Mouse (Mus musculus): Measurements from ENCODE around the gene Fam45a. TPM values are rescaled to one million over a fixed set of nuclear protein-coding genes. Genes with fewer than 3 reads are reported as not detected.

The Fam45a gene
- total and polyA plus RNA-seq, 3 experiments, result 16.2 to 35.2 (median 24.4) TPM

DNA sequence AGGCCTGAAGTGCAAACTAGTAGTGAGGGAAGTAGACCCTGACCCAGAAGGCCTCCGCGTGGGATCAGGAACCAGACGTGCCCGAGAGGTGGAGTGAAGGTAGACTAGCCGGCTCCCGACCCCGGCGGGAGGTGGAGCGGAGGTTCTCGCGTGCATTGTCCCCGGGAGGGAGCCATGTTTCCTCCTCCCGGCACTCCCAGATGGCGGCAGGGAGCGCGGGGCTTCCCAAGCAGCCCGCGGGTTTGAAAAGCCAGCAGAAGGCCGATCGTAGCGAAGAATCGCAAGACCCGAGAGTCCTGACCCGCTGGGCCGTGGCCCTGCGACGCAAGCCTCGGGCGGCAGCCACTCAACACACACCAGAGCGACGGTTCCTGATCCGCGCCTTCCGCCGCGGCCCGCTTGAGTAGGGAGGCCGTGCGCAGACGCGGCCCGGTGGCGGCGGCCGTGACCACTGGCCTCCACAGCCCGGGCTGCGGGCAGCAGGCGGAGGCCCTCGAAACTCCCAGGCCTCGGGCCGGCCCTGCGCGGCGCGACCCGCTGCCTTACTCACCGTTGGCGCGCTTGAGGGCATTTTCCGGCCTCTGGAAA is 21.4 kb upstream of the Fam45a start:
- DNase-seq (ENCODE audit: extremely low read depth), result peak; percentile 53
- H3K4me2 ChIP-seq (ENCODE audit: insufficient read depth, low read depth, poor library complexity, severe bottlenecking), result peak overlapping the region; percentile 4; the same call in 1 of the 2 replicates
- no peaks in the 10 kb centered on the region for H3K9me3 ChIP-seq (replicated peaks; ENCODE audit: low read length)
- peak overlapping the region; percentile 95 for H3K27ac ChIP-seq (ENCODE audit: insufficient read depth, low read depth)
- peak overlapping the region; percentile 99 for H3K9ac ChIP-seq (ENCODE audit: insufficient read depth, low read depth)
- TF ChIP-seq UBTF (IDR thresholded peaks at IDR 0.05; ENCODE audit: low read depth, low read length) (no peak), JUND (conservative IDR thresholded peaks at IDR 0.05; ENCODE audit: low read depth, low read length) (no peak), IRF4 (IDR thresholded peaks at IDR 0.05; ENCODE audit: low read depth, low read length) (0 out of 2 replicates have a peak, but pooled peaks have one; percentile 7), TBP (conservative IDR thresholded peaks at IDR 0.05; ENCODE audit: low read depth, low read length) (0 out of 2 replicates have a peak, but pooled peaks have one; percentile 19), SIN3A (IDR thresholded peaks at IDR 0.05; ENCODE audit: low read length) (no peak), CHD2 (IDR thresholded peaks at IDR 0.05; ENCODE audit: low read length) (peak; percentile 23; the same call in 1 of the 2 replicates), TCF12 (IDR thresholded peaks at IDR 0.05; ENCODE audit: low read depth, low read length) (peak; percentile 30), MXI1 (IDR thresholded peaks at IDR 0.05; ENCODE audit: low read depth, low read length) (no peak)
- no peaks in the 10 kb centered on the region for H3K27me3 ChIP-seq (replicated peaks)
- H3K36me3 ChIP-seq (replicated peaks in 1 of 2; ENCODE audit: control insufficient read depth in 1 of 2, insufficient read depth in 1 of 2, low read length in 1 of 2), result peaks cover 0 to 7% of the 10 kb centered on the region in 2 experiments
- peaks cover 0 to 22% of the 10 kb centered on the region in 2 experiments; a peak in 2 of 4 replicates for H3K4me1 ChIP-seq (ENCODE audit: control insufficient read depth in 1 of 2, insufficient read depth in 2 of 2)
- in situ Hi-C loops (cut with MboI; ENCODE audit: low pct_ligation_motif_present, low pct_unique_long_range_greater_than_20kb, low sequenced_read_pairs) (no loop called here), dilution Hi-C loops (cut with MboI; ENCODE audit: extremely low pct_ligation_motif_present, extremely low pct_unique_long_range_greater_than_20kb, low sequenced_read_pairs) (no loop called here)
- peaks cover 43% of the 10 kb centered on the region for H3K79me2 ChIP-seq (replicated peaks; ENCODE audit: control insufficient read depth, extremely low read depth, insufficient read depth, poor library complexity, severe bottlenecking)
- peak overlapping the region; percentile 81 to 96 (median 92) for H3K4me3 ChIP-seq (replicated peaks in 1 of 3; ENCODE audit: low read depth in 2 of 3, low read length in 2 of 3, poor library complexity in 1 of 3)

GRCm38 (mm10) chr19:60790551-60791161 is 20.7 kb upstream of the Fam45a start, which contains the start of gene Eif3a:
Gene Eif3a, minus strand, starts transcription at chr19:60790658.
- DNase-seq (ENCODE audit: extremely low read depth), result peak; percentile 92
- TF ChIP-seq MYC (IDR thresholded peaks at IDR 0.05; ENCODE audit: low read depth, low read length) (peak; percentile 99), IRF4 (IDR thresholded peaks at IDR 0.05; ENCODE audit: low read depth, low read length) (peak; percentile 73), JUN (IDR thresholded peaks at IDR 0.05; ENCODE audit: insufficient read depth, low read depth, low read length) (no peak), POLR2AphosphoS2 (IDR thresholded peaks at IDR 0.05; ENCODE audit: low read depth, low read length) (0 out of 2 replicates have a peak, but pooled peaks have one; percentile 77), SMC3 (IDR thresholded peaks at IDR 0.05; ENCODE audit: low read depth, low read length) (no peak), ETS1 (conservative IDR thresholded peaks at IDR 0.05; ENCODE audit: low read depth, low read length) (peak; percentile 42), SIN3A (IDR thresholded peaks at IDR 0.05; ENCODE audit: low read length) (peak; percentile 42; the same call in 1 of the 2 replicates), MAZ (IDR thresholded peaks at IDR 0.05; ENCODE audit: low read depth, low read length) (peak; percentile 29; the same call in 1 of the 2 replicates), NELFE (IDR thresholded peaks at IDR 0.05; ENCODE audit: low read depth, low read length) (peak; percentile 97), GABPA (IDR thresholded peaks at IDR 0.05; ENCODE audit: insufficient replicate concordance, low read depth, low read length) (no peak), CHD2 (IDR thresholded peaks at IDR 0.05; ENCODE audit: low read length) (0 out of 2 replicates have a peak, but pooled peaks have one; percentile 7), PAX5 (IDR thresholded peaks at IDR 0.05; ENCODE audit: low read length) (no peak), JUND (conservative IDR thresholded peaks at IDR 0.05; ENCODE audit: low read depth, low read length) (0 out of 2 replicates have a peak, but pooled peaks have one; percentile 12), MAFK (IDR thresholded peaks at IDR 0.05; ENCODE audit: insufficient replicate concordance, low read length) (0 out of 2 replicates have a peak, but pooled peaks have one; percentile 23), NRF1 (IDR thresholded peaks at IDR 0.05; ENCODE audit: low read depth, low read length) (peak; percentile 98), RCOR1 (conservative IDR thresholded peaks at IDR 0.05; ENCODE audit: low read depth, low read length) (no peak; the same call in 1 of the 2 replicates), USF2 (conservative IDR thresholded peaks at IDR 0.05; ENCODE audit: low read depth, low read length) (peak; percentile 79), TCF12 (IDR thresholded peaks at IDR 0.05; ENCODE audit: low read depth, low read length) (peak; percentile 97), HCFC1 (IDR thresholded peaks at IDR 0.05; ENCODE audit: low read depth, low read length) (peak; percentile 79), ZC3H11A (IDR thresholded peaks at IDR 0.05; ENCODE audit: low read depth, low read length) (no peak), BHLHE40 (IDR thresholded peaks at IDR 0.05; ENCODE audit: low read depth, low read length) (peak; percentile 49; the same call in 1 of the 2 replicates), MAX (IDR thresholded peaks at IDR 0.05; ENCODE audit: low read length) (peak; percentile 98), TBP (conservative IDR thresholded peaks at IDR 0.05; ENCODE audit: low read depth, low read length) (peak; percentile 84), MXI1 (IDR thresholded peaks at IDR 0.05; ENCODE audit: low read depth, low read length) (peak; percentile 96), USF1 (IDR thresholded peaks at IDR 0.05; ENCODE audit: low read depth, low read length) (peak; percentile 90), ZNF384 (IDR thresholded peaks at IDR 0.05; ENCODE audit: low read depth, low read length) (no peak), ZMIZ1 (IDR thresholded peaks at IDR 0.05; ENCODE audit: low read depth, low read length) (peak; percentile 88)

More at GRCm38 (mm10) chr19:60790551-60791161, 20.7 kb upstream of the Fam45a start, which contains the start of gene Eif3a:
- H3K4me2 ChIP-seq (ENCODE audit: insufficient read depth, low read depth, poor library complexity, severe bottlenecking), result peak within 1 kb of the TSS; percentile 90
- H3K9me3 ChIP-seq (replicated peaks; ENCODE audit: low read length), result no peaks in the 10 kb centered on the region
- H3K27me3 ChIP-seq (replicated peaks), result no peaks in the 10 kb centered on the region
- peak within 1 kb of the TSS; percentile 95 for H3K27ac ChIP-seq (ENCODE audit: insufficient read depth, low read depth)
- peaks cover 0 to 6% of the 10 kb centered on the region in 2 experiments for H3K36me3 ChIP-seq (replicated peaks in 1 of 2; ENCODE audit: control insufficient read depth in 1 of 2, insufficient read depth in 1 of 2, low read length in 1 of 2)
- H3K9ac ChIP-seq (ENCODE audit: insufficient read depth, low read depth), result peak within 1 kb of the TSS; percentile 99
- dilution Hi-C loops (cut with MboI; ENCODE audit: extremely low pct_ligation_motif_present, extremely low pct_unique_long_range_greater_than_20kb, low sequenced_read_pairs), result no loop called here
- H3K4me1 ChIP-seq (ENCODE audit: control insufficient read depth in 1 of 2, insufficient read depth in 2 of 2), result peaks cover 0 to 25% of the 10 kb centered on the region in 2 experiments; a peak in 2 of 4 replicates
- in situ Hi-C loops (cut with MboI; ENCODE audit: low pct_ligation_motif_present, low pct_unique_long_range_greater_than_20kb, low sequenced_read_pairs), result no loop called here
- H3K79me2 ChIP-seq (replicated peaks; ENCODE audit: control insufficient read depth, extremely low read depth, insufficient read depth, poor library complexity, severe bottlenecking), result peaks cover 38% of the 10 kb centered on the region
- H3K4me3 ChIP-seq (replicated peaks in 1 of 3; ENCODE audit: low read depth in 2 of 3, low read length in 2 of 3, poor library complexity in 1 of 3), result peak within 1 kb of the TSS; percentile 81 to 96 (median 92)

All from CH12.LX (cell line).